Mouse (Mus musculus): ENCODE measurements around the gene Slit3.

GRCm38 (mm10) chr11:35177564-35177963 is 56.5 kb downstream of the Slit3 start:
- TF ChIP-seq CTCF (IDR thresholded peaks at IDR 0.05; ENCODE audit: low read depth) (no peak), EP300 (IDR thresholded peaks at IDR 0.05; ENCODE audit: low read depth) (no peak)
